Mouse (Mus musculus) kidney, adult 11 months (tissue): ENCODE results near the gene Pigo.

Source experiments
- DNase-seq: peaks from one replicate; pipeline ENCODE4 v3.0.0; 2022

Pigo gene

GRCm38 (mm10) chr4:43036356-43036755 is 10.7 kb upstream of the Pigo start:
- no peak for DNase-seq

- no peak for DNase-seq
These were observed 10.2 kb upstream of the Pigo start for GRCm38 (mm10) chr4:43035851-43036250.

- DNase-seq = no peak
These were observed 7.9 kb upstream of the Pigo start for GRCm38 (mm10) chr4:43033481-43033880.

- DNase-seq = no peak
These were observed 6.9 kb upstream of the Pigo start for GRCm38 (mm10) chr4:43032501-43032900.

- peak; percentile 95 for DNase-seq
These were observed 5.8 kb upstream of the Pigo start, which contains the start of gene Stoml2 for GRCm38 (mm10) chr4:43031237-43031995. TSS of gene Stoml2 (minus strand) at chr4:43031710.

- DNase-seq = no peak
These were observed 5.2 kb upstream of the Pigo start for GRCm38 (mm10) chr4:43030780-43031230.

- no peak for DNase-seq
These were observed 4.7 kb upstream of the Pigo start for GRCm38 (mm10) chr4:43030352-43030751.

- DNase-seq = no peak
These were observed 4.1 kb upstream of the Pigo start for GRCm38 (mm10) chr4:43029749-43030148.

- DNase-seq = no peak
These were observed 3.5 kb upstream of the Pigo start for GRCm38 (mm10) chr4:43029121-43029520.

GRCm38 (mm10) chr4:43024673-43025072 is 946 bp downstream of the Pigo start:
- DNase-seq = no peak

GRCm38 (mm10) chr4:43021341-43021740 is 4.3 kb downstream of the Pigo start:
- no peak for DNase-seq

GRCm38 (mm10) chr4:43020876-43021275 is 4.7 kb downstream of the Pigo start:
- no peak for DNase-seq

GRCm38 (mm10) chr4:43019641-43020465 is 5.8 kb downstream of the Pigo start:
- DNase-seq = no peak

- DNase-seq = peak; percentile 2
These were observed 6.4 kb downstream of the Pigo start for GRCm38 (mm10) chr4:43019176-43019575.

- no peak for DNase-seq
These were observed 7.5 kb downstream of the Pigo start for GRCm38 (mm10) chr4:43018156-43018555.

GRCm38 (mm10) chr4:43012091-43012490 is 13.5 kb downstream of the Pigo start:
- DNase-seq = no peak

- peak; percentile 82 for DNase-seq
These were observed 15.2 kb downstream of the Pigo start, which contains the start of gene Fancg for GRCm38 (mm10) chr4:43010161-43011038. TSS of gene Fancg (minus strand) at chr4:43010506.

- peak; percentile 32 for DNase-seq
These were observed 19.9 kb downstream of the Pigo start for GRCm38 (mm10) chr4:43005765-43006164.

GRCm38 (mm10) chr4:43004951-43005350 is 20.7 kb downstream of the Pigo start:
- DNase-seq = no peak

- DNase-seq = no peak
These were observed 22.7 kb downstream of the Pigo start for GRCm38 (mm10) chr4:43002756-43003439.

GRCm38 (mm10) chr4:43001272-43001671 is 24.3 kb downstream of the Pigo start:
- no peak for DNase-seq
